Mouse (Mus musculus) cortical plate, adult 2 months (tissue): Measurements from ENCODE around the gene Lhfpl5.

Experiments
- CTCF ChIP-seq: fragments of 200-500 bp; IDR thresholded peaks from 2 replicates; pipeline ENCODE4 v1.5.1; 2011; ENCODE audit warnings: mild to moderate bottlenecking, control low read depth, low read length; ENCODE audit not compliant: insufficient read depth; ENCODE audit errors: extremely low read depth
- POLR2A ChIP-seq: fragments of 200-500 bp; IDR thresholded peaks from 2 replicates; pipeline ENCODE4 v1.6.1; 2011; ENCODE audit warnings: mild to moderate bottlenecking, low read length, control low read depth; ENCODE audit not compliant: insufficient read depth; ENCODE audit errors: extremely low read depth

DNA sequence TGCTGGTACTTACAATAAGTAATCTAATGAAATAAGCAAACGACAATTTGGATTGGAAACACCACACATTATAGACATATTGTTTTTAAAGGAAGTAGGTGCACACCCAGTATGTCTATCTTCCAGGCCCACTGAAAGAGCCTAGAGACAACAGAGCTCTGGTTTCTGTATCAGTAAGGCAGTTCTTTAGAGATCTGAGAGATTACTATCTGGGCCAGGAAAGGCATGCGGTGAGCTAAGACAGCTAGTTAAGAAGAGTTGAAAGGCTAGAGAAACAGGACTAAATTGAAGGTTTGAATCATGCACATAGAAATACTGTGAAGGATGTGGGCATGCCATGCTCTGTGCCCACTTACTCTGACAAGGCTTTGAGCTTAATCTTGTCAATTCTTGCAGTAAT, 37.2 kb downstream of the Lhfpl5 start:
- TF ChIP-seq CTCF, result no peak
- no peak for TF ChIP-seq POLR2A
